Mouse (Mus musculus) ZHBTc4 (cell line): ENCODE measurements around the gene Atp11a.

Source experiments
- DNase-seq: peaks from one replicate; pipeline ENCODE4 v3.0.0-alpha.2; 2011; ENCODE audit warnings: low read depth, low spot score

Gene Atp11a

DNA sequence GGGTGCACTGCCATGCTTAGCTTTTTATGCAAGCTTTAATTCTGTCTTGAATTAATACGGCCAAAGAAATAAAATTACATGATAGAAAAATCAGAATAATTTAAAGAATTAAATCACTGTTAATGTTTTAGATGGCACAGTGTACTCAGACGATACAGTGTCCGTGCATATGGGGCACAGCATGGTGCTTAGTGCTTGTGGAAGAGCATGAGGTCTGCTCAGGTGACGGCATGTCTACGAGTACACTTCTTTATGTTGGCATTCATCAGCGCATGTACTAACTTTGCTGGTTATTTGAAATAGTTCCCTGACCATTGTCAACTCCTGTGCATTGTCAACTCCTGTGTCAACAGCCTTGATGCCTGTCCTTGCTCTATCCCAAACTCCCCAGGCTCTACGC, 12.5 kb downstream of the Atp11a start:
- no peak for DNase-seq

- no peak for DNase-seq
Observed at GRCm38 (mm10) chr8:12772319-12772718, 15.5 kb downstream of the Atp11a start.

DNA sequence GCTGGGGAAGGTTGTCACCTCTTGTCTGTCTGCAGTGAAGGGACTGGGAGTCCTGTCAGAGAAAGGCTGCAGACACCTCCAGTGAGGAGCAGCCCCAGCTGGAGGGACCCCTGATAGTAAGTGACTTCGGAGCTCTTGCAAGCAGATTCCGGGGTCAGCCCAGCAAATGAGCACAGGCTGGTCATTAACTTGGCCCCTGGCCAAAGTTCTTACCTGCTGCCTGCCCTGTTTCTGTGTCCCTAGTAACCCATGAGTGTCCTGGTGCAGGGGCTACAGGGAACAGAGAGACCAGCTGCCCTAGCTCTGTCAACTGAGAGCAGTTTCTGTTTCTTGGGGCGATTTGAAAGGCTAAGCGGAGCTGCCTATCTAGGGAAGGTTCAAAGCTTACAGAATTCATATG, 17.1 kb downstream of the Atp11a start:
- no peak for DNase-seq

DNA sequence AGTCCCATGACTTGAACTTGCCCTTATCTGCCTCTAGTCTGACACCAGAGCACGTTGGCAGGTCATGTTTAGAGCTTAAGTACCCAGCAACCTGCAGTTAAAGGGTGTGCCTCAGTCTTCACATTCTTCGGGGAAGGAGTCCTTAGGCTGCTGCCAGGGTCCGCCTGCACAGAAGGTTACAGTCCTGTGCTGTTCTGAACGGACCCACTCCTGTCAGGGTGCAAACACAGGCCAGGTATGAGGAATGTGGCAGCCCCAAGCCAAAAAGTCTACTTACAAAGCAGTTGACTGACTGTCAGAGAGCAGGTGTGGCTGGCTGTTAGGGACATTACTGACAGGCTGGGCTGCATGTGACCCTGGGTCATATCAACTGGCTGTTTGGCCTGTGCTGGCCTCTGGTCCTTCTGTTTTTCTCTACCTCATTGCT, 18.1 kb downstream of the Atp11a start:
- peak; percentile 59 for DNase-seq

GRCm38 (mm10) chr8:12775302-12775975, 18.6 kb downstream of the Atp11a start:
- DNase-seq = no peak

- no peak for DNase-seq
Observed at GRCm38 (mm10) chr8:12776166-12776565, 19.4 kb downstream of the Atp11a start.

DNA sequence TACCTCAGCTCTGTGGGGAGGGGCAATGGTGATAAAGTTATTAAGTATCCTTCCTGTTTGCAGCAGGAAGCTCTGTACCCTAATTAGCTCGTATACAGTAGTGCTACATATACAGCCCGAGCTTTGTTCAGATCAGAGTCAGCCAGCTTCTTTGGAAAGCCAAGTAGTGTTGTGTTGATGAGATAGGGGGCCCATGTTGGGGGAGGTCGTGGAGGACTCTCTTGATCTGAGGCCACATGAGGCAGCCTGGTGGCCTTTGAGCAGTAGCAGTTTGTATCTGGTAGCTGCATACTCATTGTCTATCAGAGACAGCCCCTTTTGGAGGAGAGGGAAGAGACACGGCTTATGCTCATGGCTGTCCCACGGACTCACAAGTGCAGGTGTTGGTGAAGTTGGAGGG, 20.4 kb downstream of the Atp11a start:
- DNase-seq = no peak

DNA sequence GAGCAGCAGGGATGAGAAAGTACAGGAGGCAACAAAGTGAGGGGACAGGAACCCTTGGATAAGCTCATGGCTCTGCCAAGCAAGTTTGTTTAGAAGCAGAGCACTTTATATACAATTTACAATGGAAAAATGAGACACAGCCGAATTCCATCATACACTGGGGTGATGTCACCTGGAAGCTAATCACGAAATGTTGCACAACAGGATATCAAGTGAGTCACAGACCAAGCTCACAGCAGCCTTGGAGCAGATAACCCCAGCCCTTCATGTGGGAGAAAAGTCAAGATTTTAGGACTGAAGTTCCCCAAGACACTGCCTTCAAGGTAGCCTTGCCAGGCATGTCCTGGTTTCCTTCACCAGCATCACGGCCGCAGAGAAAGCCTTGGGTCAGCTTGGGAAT, 22.7 kb downstream of the Atp11a start:
- no peak for DNase-seq

DNA sequence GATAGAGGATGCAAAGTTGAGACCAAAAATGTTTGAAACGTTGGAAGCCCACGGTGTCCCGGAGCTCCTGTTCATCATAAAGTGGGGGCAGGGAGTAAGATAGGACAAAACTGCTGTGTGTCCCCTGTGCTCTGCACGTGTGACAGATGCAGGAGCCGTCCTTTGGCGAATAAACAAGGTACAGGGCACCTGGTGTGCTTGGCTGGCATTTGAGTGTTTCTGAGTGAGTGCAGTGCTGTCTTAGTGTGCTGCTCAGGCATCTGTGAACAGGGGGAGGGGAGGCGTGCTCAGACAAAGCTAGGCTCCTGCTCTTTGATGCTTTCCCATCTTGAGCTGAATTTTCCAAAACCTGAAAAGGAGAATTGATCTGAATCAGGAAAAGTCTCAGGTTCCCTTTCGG, 28.7 kb downstream of the Atp11a start:
- DNase-seq = no peak

DNA sequence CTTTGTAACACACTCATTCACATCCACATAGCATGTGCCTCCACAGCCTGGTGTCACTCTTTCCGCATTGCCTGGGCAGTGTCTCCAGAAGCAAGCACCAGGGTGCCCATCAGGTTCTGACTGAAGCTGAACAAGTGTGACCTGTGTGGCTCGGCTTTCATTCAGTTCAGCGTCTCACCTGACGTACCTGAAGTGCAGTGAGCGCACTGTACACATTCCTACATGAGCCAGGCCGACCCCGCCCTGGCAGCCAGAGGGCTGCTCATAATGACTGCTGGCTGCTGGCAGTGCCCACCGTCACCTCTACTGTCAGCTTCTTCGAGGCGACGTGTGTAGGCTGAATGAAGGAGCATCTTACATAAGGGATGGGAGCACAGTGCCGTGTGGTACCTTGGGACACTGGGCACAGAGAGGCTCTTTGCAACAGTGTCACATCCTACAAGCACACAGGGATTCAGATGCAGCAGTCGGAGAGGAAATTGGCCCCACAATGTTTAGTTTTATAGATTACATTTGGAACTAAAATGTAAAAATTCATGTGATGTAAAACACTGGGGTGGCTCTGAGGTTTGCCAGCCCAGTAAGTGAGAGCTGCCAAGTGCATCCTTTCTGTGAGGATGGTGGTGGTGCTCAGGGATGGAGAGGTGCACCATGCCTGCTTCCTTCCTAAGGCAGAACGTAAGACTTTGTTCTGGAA, 29.6 kb downstream of the Atp11a start:
- no peak for DNase-seq

GRCm38 (mm10) chr8:12786958-12787301, 30.1 kb downstream of the Atp11a start:
- no peak for DNase-seq

GRCm38 (mm10) chr8:12787427-12787826, 30.6 kb downstream of the Atp11a start:
- peak; percentile 37 for DNase-seq

GRCm38 (mm10) chr8:12788695-12789094, 31.9 kb downstream of the Atp11a start:
- DNase-seq = no peak

DNA sequence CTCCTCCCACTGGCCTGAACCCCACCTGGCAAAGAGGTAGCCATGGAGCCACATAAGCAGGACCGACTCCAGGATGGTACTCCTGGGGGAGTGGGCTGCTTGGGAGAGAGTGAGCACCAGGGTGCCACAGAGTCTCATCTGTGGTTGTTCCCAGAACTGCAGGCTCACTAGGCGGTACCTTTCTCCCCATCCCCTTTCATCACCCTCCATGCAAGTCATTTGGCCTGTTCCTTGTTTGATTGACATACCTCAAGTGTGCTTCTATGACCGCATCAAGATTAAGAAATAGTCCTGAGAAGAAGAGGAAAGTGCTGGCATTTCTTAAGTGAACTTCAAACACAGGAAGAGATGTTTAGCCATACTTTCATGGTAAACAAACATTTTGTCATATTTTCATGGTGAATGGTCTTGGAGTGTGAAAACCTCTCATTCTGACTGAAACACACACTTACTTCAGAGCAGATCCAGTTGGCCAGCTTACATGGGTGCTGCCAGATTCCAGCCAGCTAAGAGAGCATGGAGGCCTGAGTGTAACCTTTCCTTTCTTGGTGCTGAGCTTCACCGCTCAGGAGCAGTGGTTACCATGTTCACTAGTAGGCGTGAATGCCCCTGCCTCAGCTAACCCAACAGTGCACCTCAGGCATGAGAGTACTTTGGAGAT, 38.3 kb downstream of the Atp11a start:
- DNase-seq = no peak

GRCm38 (mm10) chr8:12799099-12799498, 42.3 kb downstream of the Atp11a start:
- no peak for DNase-seq

DNA sequence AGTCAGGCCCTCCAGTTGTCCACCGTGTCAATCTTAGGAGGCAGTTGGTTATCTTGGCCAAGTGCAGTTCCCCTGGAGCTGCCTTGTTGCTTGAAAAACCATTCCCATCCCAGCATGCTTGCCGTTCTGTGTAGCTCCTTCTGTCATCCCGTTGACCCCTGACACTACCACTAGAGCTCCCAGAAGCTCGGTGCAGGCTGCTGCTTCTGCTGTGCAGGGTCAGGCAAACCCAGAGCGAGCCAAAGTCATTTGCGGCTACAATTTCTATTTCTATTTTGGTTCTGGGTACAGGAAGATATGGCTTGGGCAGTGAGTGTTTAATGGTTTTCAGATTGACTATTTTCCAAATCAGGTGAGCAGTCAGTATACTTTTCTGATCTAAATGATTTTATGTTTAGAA, 43.0 kb downstream of the Atp11a start:
- no peak for DNase-seq

- DNase-seq = no peak
Observed at GRCm38 (mm10) chr8:12800246-12800645, 43.4 kb downstream of the Atp11a start.

DNA sequence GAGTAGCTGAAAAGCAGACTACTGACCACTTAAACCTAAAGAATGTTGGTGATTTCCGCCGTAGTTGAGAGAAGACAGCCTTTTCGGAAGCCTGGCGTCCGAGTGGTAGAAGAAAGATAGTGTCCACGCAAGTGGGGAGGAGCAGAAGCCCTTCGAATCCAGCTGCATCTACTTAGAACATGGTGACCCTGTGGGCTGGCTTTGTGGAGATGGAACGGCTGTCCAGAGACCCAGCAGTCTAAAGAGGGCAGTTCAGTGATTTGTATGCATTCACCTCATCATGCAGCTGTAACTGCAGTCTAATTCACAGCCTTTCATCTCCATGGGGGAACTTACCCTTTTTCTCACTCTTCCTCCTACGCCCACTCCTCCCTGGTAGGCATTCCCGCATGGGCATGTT, 44.8 kb downstream of the Atp11a start:
- DNase-seq = no peak

- no peak for DNase-seq
Observed at GRCm38 (mm10) chr8:12803121-12803520, 46.3 kb downstream of the Atp11a start.

DNA sequence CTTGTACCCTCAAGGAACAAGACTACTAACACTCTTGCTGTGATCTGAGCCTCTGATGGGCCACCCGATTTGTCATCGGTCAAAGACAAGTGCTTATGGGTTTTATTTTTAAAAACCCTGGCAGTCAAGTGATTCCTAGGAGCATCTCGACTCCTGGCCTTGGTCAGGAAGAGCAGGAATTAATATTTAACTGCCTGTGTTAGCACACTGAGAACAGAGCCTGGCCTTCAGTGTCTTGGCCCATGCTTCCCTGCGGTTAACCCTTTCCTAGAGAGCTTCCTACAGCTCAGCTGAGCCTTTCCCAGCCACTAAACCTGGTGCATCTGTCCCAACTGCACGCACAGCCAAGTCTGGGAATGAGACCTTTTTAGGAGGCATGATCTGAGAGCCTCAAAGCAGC, 48.1 kb downstream of the Atp11a start:
- DNase-seq = no peak

- DNase-seq = no peak
Observed at GRCm38 (mm10) chr8:12805569-12805968, 48.8 kb downstream of the Atp11a start.

- no peak for DNase-seq
Observed at GRCm38 (mm10) chr8:12808018-12808417, 51.2 kb downstream of the Atp11a start.

DNA sequence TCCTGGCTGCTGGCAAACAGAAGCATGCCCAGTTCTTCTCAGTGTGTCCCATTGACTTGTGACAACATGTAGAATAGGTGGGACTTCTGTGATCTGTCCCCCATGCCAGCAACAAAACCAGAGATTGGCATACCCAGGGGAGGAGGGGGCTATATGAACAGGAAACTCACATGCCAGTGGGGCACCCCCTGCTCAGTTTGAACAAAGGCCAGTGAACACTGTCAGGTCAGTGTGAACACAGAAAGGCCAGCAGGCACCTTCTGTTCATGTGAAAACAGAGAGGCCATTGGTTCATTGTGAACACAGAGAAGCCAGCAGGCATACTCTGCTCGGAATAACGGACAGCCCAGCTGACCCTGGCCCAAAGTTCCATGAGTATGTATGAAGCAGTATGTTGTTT, 52.7 kb downstream of the Atp11a start:
- no peak for DNase-seq
